Mouse (Mus musculus) spleen, adult 2 months (tissue): Measurements from ENCODE around the gene Wdr34.

Source experiments
- CTCF ChIP-seq: fragments of 200-500 bp; IDR thresholded peaks from 2 replicates; pipeline ENCODE4 v1.5.1; 2011; ENCODE audit warnings: mild to moderate bottlenecking, inconsistent platforms; ENCODE audit not compliant: insufficient read depth, insufficient read length, insufficient replicate concordance; ENCODE audit errors: extremely low read depth
- POLR2A ChIP-seq: fragments of 200-500 bp; IDR thresholded peaks from 2 replicates; pipeline ENCODE4 v1.6.1; 2011; ENCODE audit warnings: low read depth, low read length, inconsistent platforms

- TF ChIP-seq CTCF = no peak
- TF ChIP-seq POLR2A = no peak
Observed at GRCm38 (mm10) chr2:30032244-30032846, 16.3 kb downstream of the Wdr34 start.
